Mouse (Mus musculus) spleen, adult 18-20 months (tissue): ENCODE measurements at regions not wholly inside any gene's neighbourhood (a gene's known extent, or its start where the extent isn't known, plus 50 kb on each side); places are given as distances from the start of the nearest gene placed in this dataset.

Source experiments
- DNase-seq, 2 experiments: peaks; one replicate each; pipeline ENCODE4 v3.0.0; 2022; ENCODE audit warnings: mixed read lengths in 2 of 2

DNA sequence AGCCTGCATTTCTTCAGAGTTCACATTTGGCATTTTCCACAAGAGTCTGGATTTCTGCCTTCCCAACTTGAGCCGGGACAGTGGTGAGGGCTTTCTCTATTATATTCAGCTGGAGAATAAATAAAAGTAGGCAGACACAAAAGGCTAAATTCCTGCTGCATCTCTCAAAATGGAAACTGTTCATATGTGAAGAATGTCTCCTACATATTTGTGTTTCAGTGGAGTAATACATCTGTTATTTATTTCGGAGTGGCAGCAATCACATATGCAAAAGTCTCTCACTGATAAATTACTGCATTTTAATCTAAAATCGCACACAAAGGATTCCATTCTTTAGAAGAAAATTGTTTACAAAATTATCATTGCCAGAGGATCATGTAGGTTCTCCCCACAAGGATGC lies 230.9 kb upstream of the Tank start:
- DNase-seq = no peak

DNA sequence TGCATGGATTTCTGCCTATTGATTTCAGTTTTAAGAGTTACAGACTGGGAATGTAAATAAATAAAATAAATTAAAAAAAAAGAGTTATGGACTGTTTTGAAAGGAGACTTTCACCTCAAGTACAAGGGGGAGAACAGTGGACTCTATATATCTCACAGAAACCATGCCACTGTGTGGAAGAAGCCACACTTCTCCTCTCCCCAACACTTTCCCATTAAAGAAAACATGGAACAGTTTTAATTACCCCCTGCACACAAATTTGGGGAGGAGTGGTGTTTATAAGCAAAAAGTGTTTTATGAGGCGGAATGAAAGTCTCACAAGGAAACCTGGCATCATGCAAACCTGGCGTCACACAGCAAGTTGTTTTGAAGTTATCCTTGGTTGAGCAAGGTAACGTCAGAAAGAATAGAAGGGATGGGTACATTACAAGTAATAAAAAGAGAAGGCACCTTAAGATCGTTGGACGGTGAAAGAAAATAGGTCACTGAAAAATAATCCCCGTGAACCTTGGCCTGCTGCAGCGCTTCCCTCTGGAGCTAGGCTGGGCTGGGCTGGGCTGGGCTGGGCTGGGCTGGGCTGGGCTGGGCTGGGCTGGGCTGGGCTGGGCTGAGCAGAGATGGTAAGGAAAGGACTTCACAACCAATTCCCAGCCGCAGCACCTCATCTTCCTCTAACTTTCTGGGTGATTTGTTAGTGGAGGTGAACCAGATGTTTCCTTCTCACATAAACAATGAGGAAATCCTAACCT lies 232.2 kb upstream of the Tank start:
- DNase-seq = no peak

DNA sequence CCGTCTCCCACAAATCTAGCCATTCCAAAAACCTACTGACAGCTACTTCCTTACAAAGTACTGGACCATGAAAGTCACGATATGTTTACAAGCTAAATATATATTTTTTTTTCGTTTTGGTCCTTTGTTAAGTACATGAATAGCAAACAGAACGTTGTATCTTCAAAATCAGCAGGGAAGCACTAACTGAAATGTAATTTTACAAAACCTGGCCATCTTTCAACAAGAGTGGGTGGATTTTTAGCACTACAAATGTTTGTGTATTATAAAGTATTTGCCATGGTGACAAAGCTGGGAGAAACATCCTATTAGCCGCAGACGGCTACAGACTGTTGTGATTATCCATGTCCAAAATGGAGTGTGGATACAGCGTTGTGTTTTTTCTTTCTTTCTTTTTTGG lies 233.1 kb upstream of the Tank start:
- no peak for DNase-seq

DNA sequence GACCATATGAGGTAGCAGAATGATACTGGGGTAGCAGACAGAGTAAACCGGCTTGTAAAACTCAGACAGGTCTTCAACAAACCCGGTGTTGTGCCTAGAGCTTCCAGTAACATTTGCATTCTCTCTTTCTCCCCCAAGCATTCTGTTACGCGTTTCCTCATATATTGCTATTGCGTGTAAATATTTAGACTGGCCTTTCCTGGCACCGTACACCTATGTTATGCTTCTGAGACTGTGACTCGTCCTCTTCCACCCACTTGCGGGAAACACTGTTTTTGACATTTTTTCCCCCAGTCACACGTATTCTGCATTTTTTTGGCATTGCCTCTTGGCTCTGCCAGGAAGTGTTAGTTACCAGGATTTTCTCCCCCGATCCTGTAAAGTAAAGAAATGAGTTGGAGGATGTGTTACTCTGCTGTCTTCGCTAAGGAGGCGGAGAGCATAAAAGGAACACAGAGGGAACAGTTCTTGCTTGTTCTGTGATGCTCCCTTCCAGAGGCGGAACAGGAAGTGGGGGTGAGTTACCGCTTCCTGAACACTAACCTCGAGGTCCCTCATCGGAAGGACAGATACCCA lies 233.7 kb upstream of the Tank start:
- DNase-seq = no peak

DNA sequence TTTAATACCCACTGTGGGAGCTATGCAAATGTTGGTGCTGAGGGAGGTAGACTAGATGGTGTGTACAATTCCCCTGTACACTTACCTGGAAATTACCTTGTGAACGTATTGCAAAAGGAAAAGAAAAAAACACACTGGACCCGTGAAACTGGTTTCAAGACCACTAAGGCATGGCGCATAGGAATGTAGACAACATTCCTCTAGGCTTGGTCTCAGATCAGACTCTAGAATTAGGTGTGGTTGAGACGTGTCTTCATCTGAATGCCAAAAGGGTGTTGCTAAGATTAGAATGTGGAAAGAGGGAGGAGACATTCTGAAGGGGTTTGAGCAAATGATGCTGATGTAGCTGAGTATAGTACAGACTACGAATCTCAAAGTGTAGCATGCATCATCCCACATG lies 237.1 kb upstream of the Tank start:
- no peak for DNase-seq

DNA sequence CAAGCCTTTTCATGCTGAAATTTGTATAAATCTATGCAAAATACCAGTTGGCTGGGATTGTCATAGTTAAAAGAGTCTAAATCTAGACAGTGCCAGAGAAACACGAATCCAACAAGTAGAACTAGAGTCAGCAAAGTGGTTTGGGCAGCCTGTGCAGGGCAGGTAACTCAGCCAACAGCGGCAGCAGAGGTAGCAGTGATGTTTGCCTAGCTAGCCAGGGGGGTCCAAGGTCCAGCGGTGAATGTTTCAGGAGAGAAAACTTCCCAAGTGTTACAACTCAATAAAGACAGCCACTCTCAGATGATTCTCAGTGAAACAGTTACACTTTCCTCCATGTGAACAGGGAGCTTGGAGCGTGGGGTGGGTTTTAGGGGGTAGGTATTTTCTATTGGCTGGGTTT lies 259.2 kb upstream of the Tank start:
- no peak for DNase-seq

DNA sequence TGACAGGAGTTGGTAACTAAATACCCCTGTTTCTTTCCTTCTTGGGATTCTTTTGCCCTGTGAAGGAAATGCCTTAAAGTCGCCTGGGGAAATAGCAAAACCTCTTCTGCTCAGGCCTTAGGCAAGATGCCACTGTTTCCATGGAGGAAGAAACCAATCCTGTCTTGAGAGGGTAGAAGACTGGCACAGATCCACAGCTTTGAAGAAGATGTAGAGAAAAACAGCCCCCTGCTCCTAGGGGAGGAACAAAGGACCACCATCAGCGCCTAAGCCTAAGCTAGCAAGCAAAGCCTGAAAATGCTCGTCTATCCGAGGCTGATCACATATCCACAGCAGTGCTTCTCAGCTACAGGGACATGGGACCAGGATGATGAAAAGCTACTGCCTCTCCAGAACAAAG lies 268.0 kb upstream of the Tank start:
- no peak for DNase-seq

DNA sequence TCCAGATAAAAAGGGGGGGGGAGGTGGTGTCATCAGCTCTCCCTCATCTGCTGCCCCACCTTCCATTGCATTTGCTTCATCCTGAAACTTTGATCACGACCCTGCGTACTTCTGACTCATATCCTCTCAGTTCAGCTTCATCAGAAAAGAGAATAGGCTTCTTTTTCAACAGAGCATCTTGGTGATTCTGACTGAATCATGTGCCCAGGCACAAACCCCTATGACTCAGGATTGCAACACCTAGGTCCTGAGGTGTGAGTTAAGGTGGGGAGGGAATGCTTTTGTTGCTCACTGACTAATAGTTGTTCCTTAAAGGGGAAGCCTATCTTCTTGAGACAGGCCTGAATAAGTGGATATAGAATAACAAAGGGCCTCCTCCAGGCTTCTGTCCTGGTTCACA lies 269.2 kb upstream of the Tank start:
- no peak for DNase-seq

DNA sequence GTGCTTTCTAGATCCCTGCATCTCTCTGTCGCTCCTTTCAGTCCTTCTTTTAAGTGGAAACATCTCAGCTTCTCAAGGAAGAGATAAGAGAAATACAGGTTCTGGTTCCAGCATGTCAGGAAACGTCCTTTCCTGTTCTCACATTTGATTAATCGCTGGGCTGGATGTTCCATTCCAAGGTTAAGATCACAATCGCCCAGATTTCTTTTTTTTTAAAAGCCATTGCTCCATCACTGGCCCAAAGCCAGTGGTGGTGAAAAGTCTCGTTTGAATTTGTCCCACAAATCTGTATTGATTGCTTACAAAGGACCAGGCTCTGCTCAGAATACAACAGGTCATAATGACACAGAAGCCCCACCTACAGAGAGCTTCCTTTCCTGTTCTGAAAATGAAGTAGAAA lies 281.2 kb upstream of the Tank start:
- no peak for DNase-seq

DNA sequence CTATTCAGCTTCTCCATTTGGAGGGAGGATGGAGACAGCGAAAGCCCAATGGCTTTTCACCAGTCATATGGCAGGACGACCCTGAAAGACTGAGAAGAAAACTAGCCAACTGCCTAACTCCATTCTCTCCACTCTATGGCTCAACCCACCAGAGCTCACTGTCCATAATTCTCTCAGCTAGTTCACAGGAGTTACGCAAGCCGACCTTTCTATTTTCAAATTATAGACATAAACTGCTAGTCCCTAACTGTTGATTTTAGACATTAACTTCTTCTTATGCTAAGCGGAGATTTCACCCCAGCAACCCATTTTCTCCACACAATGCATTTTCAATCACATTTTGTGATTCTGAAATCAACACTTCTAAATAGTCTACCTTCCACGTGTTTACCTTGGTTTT lies 281.8 kb upstream of the Tank start:
- DNase-seq = no peak

DNA sequence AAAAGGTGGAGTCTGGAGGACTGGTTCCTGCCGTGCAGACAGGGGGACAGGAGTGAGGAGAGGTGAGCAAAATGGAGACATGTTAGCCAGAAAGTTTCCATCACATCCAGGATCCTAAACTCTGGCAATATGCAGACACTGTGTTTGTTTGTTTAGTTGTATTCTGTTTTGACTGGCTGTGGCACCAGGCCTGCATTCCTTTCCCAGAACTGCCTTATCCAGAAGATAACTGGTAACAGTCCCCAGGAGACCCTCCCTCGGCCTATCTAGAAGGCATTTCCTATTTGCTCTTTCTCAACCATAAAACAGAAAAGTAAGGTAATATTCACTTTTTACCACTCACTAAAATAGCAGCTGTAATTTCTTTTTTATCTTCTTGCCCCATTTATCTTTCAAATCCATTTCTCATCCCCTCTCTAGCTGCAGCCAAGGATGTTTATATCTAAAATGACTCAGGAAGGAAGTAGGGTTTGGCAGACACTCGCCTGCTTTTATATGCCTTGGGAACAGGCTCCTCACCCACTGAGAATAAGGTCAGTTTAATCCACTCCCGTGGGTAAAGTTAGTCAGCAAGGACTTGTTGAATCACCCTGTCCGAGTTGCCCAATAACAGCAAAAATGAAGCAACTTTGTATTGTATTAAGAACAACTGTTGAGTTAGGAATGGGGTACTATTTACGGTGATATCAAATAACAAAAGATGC lies 283.0 kb upstream of the Tank start:
- no peak for DNase-seq

DNA sequence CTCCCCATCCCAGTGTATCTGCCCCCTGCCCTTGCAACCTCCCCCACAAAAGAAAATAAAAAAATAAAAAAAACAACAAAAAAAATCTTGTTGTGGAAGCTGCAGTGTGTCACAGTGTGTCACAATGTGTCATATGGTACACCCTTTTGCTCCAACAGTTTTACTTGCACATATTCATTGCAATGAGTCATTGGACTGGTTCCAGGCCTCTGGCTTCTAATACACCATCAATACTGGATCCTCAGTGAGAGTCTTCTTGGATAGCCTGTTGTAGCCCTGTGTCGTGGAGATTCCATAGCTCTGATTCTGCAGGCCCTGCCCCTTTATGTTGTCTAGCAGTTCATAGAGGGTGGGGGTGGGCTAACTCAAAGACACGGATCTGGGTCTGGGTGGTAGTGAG lies 290.1 kb upstream of the Tank start:
- DNase-seq = no peak

DNA sequence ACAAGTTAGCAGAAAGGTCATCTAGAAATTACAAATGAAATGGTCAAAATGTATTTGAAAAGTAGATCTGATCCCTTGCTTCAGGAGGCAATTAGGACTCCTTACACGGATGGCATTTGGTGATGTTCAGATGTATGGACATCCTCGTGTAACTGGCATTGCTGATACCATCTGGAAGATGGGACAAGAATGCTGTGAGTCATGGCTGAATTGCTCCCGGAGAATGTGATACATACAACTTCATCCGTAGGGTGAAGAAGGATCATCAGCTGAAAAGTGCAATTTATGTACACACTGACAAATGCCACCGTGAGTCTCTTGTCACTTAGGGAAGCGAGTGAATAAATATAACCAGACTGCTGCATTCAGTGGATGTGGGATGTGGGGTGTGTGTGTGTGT lies 293.7 kb upstream of the Tank start:
- no peak for DNase-seq

DNA sequence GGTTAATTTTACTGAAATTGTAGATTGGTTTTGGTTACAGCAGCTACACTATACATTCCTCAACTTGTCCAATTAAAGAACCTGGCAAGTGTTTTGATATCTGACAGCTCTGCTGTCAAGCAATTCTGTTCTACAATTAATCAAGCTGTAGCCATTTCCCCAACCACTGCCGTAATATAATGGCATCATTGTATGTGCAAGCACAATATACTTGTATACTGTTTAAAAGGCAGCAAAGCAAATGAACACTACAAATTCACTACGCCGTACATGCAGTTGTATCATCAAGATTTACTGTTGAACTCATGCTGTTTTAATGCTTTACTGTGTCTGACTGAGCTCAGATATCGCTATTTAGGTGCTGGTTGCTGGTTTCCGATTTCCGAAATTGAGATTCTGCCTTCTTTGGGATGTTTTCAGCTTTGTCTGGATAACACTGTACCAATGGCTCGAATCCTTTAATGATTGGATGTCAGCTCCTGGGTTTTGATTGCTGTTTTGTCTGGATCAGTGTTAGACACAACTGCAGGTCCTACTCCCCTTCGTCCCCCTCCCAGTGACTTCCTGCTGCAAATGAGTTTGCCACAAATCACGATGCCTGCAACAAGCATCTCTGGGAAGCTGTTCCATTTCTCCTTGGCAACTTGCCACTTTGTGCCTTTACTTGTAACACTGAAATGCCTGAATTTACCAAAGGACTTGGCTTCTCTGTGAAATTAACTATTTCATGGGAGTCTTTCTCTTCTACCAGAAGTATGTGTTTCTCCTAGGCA lies 294.4 kb upstream of the Tank start:
- DNase-seq = no peak

DNA sequence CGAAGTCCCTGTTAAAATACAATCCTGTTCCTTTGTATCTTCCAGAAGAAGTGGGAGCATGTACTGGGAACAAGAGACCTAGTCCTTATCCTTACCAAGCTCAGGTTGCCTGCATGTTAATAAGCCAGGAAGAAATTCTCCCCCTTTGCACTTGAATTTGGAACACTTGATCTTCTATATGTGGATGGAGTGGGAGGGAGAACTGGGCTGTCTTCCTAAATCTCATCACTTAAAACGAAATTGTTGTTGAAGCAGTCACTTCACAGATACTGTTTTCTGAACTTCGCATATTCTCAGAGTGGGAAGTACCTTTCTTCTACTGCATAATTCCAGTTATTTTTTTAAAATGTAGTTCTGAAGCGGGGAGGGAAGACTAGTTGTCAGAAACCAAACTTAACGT lies 305.7 kb upstream of the Tank start:
- DNase-seq = no peak

DNA sequence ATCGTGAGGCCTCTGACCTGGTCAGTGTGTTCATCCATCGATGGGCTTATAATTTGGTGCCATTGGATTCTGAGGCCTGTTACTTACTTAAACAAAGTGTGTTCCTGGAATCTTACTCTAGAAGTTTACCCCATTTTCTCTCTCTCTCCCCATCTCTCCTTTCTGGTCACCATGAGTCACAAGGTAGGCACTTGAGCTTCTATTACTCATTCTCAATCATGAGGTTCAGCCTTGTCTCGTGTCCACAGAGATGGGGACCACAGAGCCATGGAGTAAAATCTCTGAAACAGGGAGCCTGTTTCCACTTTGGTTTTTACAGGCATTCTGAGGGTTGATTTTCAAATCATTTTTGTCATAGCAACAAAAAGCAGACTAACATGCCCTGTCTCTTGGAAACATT lies 304.7 kb upstream of the Rbms1 start:
- DNase-seq = no peak

DNA sequence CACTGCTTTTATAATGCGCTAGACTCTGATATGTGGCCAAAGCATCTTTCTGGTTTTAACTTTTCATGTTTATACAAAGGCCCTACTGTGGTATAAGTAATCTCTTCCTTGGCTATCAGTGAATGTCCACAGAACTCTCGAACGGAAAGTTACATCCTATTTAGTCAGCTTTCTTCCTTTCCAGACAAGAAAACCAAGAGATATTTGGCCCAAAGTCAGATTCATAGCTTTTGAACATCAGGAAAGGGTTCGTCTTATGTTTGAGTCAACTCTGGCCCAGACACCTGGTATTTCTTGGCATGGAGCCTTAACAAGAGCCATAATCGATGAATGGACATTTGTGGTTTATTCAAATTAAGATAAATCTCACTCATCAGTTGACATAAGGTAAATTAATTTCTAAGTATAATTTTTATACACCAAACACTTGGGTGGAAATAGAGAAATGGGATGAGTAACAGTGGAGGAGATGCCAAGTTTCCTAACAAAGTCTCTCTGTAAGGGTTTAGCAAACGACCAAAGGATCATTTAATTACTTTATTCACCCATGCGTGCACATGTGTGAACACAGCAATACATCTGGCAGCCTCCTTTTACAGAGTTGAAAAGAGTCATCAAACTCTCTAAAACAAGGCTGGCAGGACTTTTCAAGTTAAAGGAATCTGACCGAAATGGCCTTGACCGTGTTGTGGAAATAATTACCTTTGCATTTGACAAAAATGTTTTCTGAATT lies 287.2 kb upstream of the Rbms1 start:
- DNase-seq = no peak

DNA sequence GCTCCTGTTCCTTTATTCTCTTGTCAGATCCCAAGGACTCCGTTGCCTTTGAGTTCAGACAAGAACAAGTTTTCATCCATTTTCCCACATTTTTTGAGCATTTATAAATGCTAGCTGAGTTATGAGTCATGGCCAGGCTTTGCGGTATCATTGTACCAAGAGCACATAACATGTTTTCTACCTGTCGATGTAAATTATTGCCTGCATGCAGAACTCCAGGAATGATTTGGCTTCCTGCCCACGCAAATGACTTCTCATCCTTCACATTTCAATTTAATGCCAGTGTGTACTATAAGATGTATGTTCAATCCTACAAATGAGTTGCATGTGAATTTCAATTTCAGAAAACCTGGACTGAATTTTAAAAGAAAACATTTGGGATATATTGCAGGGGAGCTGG lies 285.0 kb upstream of the Rbms1 start:
- DNase-seq = no peak

DNA sequence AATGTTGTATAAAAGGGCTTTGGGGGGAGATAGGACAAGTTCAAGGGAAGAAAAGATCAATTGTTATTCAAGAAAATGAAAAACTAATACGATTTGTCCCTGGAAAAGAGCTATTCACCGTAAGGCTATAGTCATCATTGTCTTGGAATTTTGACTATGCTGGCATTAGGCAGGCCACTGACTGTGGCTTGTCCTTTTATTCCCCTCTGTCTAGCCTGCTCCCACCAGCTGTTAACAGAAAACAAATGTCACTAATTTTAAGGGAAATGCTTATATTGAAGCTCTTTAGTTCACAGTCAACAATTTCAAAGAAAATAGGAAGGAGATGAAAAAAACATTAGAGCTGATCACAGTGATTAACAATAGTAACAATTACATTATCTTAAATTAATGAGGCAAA lies 284.3 kb upstream of the Rbms1 start:
- no peak for DNase-seq

DNA sequence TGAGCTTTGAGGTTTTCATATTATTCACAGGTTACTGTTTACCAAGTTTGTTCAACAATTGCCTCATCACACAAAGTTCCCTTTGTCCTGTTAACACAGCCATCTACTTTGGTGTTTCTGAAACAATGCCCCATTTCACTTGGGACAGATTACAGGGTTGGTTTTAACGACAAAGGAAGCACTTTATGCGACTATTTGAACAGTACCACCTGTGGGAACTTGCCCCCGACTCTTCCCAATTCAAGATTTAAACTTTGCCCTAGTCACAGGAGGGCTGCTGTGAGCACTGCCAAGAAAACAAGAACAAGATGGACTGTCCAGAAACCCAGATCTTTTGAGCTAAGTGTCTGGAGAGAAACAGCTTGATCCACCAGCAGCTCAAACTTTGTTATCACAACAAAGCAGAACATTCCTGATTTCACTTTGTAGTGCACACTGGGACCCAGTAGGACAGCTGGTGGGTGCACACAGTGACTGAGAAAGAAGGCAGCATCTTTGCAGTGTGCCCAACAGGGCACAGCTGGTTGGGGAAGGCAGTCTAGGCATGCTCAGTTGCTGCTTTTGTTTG lies 283.8 kb upstream of the Rbms1 start:
- DNase-seq = no peak

DNA sequence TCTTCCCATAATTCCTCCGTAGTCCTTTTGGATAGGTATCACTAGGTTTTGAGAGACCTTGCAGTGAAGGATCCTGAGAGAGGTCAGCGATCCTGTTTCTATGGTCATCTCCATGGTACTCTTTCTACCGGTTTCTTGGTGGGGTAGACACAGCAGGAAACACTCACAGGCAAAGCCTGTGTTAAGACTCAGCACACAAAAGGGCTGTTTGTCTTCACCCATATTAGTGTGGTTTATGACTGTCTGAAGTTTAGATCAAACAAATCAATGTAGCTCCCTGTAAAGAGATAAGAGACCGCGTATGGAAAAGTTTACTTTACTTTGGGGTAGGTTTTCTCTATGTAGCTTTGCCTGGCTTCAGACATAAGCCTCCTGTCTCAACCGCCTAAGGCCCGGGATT lies 282.5 kb upstream of the Rbms1 start:
- no peak for DNase-seq

DNA sequence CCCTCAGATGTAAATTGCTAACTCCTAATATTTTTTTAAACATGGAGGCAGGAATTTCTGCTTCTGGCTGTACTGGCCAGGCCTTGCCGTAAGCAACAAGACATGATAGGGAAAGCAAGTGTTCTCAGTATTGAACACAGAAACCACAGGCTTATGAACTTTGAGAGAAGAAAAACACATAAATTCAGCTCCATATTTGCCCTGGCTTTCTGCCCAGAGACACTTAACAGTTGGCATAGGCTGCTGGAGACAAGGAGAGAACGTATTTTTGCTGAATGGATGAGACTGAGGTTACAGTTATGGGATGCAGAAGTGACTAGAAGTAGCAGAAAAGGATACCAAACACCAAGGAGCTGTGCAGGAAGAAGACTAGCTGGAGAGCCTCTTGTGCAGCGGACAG lies 258.7 kb upstream of the Rbms1 start:
- DNase-seq = no peak

DNA sequence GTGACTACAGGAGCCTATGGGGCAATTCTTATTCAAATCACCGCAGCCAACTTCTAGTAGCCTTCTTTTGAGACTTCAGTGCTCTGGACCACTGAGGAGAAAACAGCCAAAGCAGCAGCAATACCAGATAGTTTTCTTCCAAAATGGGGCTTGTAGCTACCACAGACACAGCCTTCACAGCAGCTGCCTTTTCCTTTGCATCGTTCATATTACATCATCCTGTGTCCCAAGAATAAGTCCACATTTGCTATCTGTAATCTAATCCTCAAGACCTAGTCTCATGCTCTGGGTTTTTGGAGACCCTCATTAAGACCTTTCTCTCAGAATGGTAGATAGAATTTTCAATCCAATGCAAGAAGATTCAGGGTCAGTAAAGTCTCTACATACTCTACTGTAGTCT lies 258.2 kb upstream of the Rbms1 start:
- DNase-seq = no peak
